Mouse (Mus musculus) frontal cortex, postnatal 10 days (tissue): ENCODE results near the gene Ptger1.
A peak's percentile ranks its signal among the peaks of the same experiment; 100 is the strongest.

Experiments
- DNase-seq, 2 experiments: peaks; one replicate each; pipeline ENCODE4 v3.0.0; 2022; ENCODE audit warnings: low spot score in 2 of 2, mixed read lengths in 1 of 2

Ptger1 gene

GRCm38 (mm10) chr8:83656043-83656442, 10.4 kb upstream of the Ptger1 start:
- peak in 1 of 2 experiments; percentile 5 for DNase-seq

GRCm38 (mm10) chr8:83656484-83657246, 9.8 kb upstream of the Ptger1 start:
- DNase-seq, result peak in 1 of 2 experiments; percentile 50

DNA sequence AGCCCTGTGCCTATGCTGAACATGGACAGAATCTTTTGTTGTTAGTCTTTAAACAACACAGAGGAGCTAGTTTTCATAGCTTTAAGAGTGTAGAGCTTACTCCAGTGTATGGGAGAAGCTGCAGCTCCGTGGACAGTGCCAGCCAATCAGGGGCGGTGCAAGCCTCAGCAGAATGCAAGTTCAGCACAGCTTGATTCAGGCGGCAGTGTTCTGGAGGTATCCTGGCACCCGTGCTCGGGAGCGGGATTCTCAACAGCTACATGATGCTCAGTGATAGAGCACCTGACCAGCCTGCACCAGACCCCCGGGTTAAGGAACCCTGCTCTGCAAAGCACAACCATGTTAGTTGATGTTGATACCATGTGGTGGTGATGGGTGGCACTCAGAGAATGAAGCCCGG, 5.9 kb upstream of the Ptger1 start:
- DNase-seq, result no peak

GRCm38 (mm10) chr8:83660995-83661680, 5.3 kb upstream of the Ptger1 start:
- no peak for DNase-seq

GRCm38 (mm10) chr8:83662421-83662826, 4.1 kb upstream of the Ptger1 start:
- peak; percentile 81 to 85 for DNase-seq

DNA sequence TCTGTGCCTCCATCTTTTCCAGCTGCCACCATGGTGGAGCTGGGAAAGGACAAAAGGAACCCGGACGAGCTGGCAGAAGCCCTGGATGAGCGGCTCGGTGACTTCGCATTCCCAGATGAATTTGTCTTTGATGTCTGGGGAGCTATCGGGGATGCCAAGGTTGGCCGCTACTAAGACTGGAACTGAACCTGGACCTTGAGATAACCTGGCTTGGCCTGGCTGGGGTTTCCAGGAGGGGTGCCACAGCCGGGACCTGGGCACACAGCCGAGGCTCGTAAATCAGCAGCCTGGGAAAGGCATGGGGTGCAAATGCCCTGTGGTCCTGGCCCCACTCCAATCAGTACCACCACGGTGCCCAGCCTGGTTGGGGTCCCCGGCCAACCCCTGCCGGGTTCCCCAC, 2.4 kb upstream of the Ptger1 start:
- no peak for DNase-seq

GRCm38 (mm10) chr8:83664931-83665625, 1.4 kb upstream of the Ptger1 start:
- DNase-seq, result no peak

DNA sequence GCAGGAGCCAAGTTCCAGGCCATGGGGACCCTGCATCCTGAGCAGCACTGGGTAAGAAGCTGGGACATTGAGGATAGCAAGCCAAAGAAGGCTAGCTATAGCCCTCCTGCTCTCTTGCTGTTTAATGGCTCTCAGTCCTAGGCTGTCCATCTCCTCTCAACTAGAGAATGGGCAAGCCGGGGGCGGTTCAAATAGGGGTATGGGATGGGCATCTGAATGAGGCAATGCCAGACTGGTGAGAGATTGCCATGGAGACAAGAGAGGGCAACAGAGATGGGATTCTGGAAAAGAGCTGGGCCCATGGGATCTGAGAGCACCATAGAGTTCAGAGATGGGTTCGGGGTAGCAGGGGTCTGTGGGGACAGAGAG, 372 bp downstream of the Ptger1 start:
- DNase-seq, result no peak

- DNase-seq, result no peak
Measured at GRCm38 (mm10) chr8:83667526-83667925, 1.0 kb downstream of the Ptger1 start.

DNA sequence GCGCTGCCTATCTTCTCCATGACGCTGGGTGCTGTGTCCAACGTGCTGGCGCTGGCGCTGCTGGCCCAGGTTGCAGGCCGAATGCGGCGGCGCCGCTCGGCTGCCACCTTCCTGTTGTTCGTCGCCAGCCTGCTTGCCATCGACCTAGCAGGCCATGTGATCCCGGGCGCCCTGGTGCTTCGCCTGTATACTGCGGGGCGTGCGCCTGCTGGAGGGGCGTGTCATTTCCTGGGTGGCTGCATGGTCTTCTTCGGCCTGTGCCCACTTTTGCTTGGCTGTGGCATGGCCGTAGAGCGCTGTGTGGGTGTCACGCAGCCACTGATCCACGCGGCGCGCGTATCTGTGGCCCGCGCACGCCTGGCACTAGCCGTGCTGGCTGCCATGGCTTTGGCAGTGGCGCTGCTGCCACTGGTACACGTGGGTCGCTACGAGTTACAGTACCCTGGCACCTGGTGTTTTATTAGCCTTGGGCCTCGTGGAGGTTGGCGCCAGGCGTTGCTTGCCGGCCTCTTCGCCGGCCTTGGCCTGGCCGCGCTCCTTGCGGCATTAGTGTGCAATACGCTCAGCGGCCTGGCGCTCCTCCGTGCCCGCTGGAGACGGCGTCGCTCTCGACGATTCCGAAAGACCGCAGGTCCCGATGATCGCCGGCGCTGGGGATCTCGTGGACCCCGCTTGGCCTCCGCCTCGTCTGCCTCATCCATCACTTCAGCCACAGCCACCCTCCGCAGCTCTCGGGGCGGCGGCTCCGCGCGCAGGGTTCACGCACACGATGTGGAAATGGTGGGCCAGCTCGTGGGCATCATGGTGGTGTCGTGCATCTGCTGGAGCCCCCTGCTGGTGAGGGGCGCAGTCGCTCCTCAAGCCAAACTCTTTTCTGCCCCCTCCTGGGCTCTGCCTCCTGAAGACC, 1.8 kb downstream of the Ptger1 start:
- DNase-seq, result peak; percentile 68 to 77

DNA sequence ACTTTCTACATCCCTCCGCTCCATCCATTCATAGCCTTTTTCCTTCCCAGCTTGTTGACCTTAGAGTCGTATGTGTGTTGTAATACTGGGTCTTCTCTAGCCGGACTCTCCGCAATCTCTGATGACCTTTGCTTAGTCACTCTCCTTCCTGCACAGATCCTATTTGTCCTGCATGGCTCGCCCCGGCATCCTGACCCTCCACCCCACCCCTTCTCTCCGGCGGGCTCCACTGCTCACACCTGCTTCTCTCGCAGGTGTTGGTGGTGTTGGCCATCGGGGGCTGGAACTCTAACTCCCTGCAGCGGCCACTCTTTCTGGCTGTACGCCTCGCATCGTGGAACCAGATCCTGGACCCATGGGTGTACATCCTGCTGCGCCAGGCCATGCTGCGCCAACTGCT, 2.5 kb downstream of the Ptger1 start:
- peak in 1 of 2 experiments; percentile 34 for DNase-seq

GRCm38 (mm10) chr8:83672936-83673335, 6.5 kb downstream of the Ptger1 start:
- DNase-seq, result no peak

DNA sequence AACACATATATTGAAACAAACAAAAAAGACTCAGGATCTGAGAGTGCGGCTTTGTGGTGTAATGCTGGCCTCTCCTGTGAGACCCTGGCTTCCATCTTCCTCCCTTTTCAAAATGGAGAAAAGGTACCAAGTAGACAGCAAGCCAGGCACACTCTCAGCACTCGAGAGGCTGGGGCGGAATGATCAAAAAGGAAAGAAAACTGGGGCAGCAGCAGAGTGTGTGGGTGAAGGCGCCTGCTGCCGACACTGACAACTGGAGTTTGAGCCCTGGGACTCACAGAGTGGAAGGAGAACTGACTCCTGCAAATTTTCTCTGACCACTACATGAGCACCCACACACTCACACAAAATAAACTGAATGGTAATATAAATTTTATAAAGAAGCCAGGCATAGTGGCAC, 8.0 kb downstream of the Ptger1 start:
- no peak for DNase-seq

- DNase-seq, result no peak
Measured at GRCm38 (mm10) chr8:83679866-83680265, 13.4 kb downstream of the Ptger1 start.

- no peak for DNase-seq
Measured at GRCm38 (mm10) chr8:83680603-83681002, 14.1 kb downstream of the Ptger1 start.

DNA sequence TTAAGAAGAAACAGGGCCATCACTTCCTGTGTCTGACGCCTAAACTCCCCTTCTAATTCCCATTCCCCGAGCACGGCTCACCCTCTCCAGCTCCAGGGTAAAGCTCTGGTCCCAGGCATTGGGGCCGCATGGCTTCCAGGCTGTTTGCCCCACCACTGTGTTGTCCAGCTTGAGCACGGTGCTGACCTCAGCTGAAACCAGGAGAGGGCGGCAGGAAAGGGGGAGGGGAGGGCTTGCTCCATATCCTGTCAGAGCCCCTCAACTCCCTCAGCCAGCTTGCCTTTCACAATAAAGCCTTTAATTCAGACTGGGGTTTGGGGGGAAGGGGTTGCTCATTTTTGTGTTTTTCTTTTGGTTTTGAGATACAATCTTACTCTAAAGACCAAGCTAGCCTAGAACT, 14.6 kb downstream of the Ptger1 start:
- no peak for DNase-seq

DNA sequence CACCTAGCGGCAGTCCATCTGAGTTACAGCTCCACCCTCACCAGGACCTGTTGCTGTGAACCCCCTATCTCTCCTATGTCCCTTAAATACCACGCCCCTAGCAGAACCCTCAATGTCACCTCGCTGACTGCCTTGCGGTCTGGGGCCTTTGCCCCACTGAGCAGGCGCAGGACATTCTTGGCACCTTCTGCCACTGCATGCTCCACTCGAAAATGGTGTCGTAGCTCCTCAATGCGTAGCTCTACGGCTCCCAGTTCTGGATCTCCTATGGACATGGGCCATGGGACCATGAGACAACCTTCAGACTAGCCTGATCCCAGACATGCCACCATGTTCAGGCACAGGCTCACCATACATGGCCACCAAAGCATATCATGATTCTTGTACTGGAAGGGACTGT, 18.0 kb downstream of the Ptger1 start:
- DNase-seq, result no peak

- no peak for DNase-seq
Measured at GRCm38 (mm10) chr8:83689264-83689663, 22.8 kb downstream of the Ptger1 start.

- no peak for DNase-seq
Measured at GRCm38 (mm10) chr8:83693609-83694236, 27.2 kb downstream of the Ptger1 start.

DNA sequence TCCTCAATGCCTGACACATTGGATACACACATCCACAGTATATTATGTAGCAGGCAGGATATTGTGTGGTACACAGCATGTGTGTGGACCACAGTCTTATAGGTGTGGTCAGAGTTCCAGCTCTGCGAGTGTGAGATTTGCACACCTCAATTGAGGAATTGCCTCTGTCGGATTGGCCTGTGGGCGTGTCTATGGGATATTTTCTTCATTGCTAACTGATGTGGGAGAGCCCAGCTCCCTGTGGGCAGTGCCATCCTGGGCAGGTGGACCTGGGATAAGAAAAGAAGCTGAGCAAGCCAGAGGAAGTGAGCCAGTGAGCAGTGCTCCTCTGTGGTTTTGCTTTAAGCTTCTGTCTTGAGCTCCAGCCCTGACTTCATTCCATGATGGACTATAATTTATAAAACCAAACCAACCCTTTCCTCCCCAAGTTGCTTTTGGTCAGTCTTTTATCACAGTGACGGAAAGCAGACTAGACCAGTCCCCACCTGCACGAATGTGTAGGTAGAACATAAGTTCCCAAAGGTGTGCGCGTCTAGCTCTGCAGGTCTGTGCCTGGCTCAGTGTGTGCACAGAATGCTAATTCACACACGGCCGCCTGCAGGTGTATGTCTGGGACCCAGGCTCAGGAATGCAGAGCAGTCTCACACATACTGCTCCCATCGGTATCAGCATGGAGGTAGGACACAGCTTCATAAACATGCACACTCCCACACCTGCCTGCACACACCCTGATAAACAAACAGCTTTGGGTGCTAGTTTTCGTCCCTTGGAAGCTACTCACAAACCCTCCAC, 28.1 kb downstream of the Ptger1 start:
- DNase-seq, result no peak
